Mouse (Mus musculus): ENCODE results near the gene Wdfy2.

GRCm38 (mm10) chr14:62885146-62885545 lies 47.7 kb downstream of the Wdfy2 start:
- TF ChIP-seq POLR2A (IDR thresholded peaks at IDR 0.05; ENCODE audit: control insufficient read depth, extremely low read depth, insufficient read depth, low read length, poor library complexity) (no peak), CTCF (IDR thresholded peaks at IDR 0.05; ENCODE audit: borderline replicate concordance, control insufficient read depth, extremely low read depth, insufficient read depth, low read length, poor library complexity) (no peak)
